Mouse (Mus musculus) CH12.LX (cell line): ENCODE measurements around the gene Lrrc4. TPM values are rescaled to one million over a fixed set of nuclear protein-coding genes. Genes with fewer than 3 reads are reported as not detected.

ENCODE experiments used
- DNase-seq: peaks from one replicate; pipeline ENCODE4 v3.0.0-alpha.2; 2013; ENCODE audit errors: extremely low read depth
- H3K27ac ChIP-seq: 2 replicates; pipeline ENCODE4 v1.5.1; 2012; ENCODE audit warnings: low read depth, mild to moderate bottlenecking, control low read depth, moderate library complexity; ENCODE audit not compliant: insufficient read depth
- H3K27me3 ChIP-seq: replicated peaks from 2 replicates; pipeline ENCODE3; 2012; ENCODE audit warnings: inconsistent platforms
- H3K36me3 ChIP-seq, 2 experiments: replicated peaks in 1 of 2; 2 replicates each; pipeline versions ENCODE3 to v1.6.1; 2012; ENCODE audit warnings: inconsistent platforms in 1 of 2, low read length in 1 of 2, mild to moderate bottlenecking in 1 of 2, mixed read lengths in 1 of 2, moderate library complexity in 1 of 2; ENCODE audit not compliant: control insufficient read depth in 1 of 2, insufficient read depth in 1 of 2
- H3K4me1 ChIP-seq, 2 experiments: 2 replicates each; pipeline ENCODE4 v1.6.1; 2012; ENCODE audit warnings: inconsistent platforms in 1 of 2, moderate library complexity in 1 of 2; ENCODE audit not compliant: insufficient read depth in 2 of 2, control insufficient read depth in 1 of 2
- H3K4me2 ChIP-seq: 2 replicates; pipeline ENCODE4 v1.6.1; 2012; ENCODE audit warnings: low read depth, mild to moderate bottlenecking, control low read depth; ENCODE audit not compliant: poor library complexity, insufficient read depth, severe bottlenecking
- H3K4me3 ChIP-seq, 3 experiments: fragments of 150-350 bp in 1 of 3; sonication (generic) in 1 of 3; replicated peaks in 1 of 3; 2 replicates each; pipeline versions ENCODE3 to v1.5.1; 2011 to 2012; ENCODE audit warnings: low read depth in 2 of 3, low read length in 2 of 3, mild to moderate bottlenecking in 2 of 3, moderate library complexity in 2 of 3, control low read depth in 1 of 3, improper control_type of control experiment in 1 of 3, inconsistent platforms in 1 of 3, mixed read lengths in 1 of 3; ENCODE audit not compliant: poor library complexity in 1 of 3
- H3K79me2 ChIP-seq: replicated peaks from 2 replicates; pipeline ENCODE4 v1.6.1; 2012; ENCODE audit warnings: mild to moderate bottlenecking, moderate library complexity; ENCODE audit not compliant: control insufficient read depth, poor library complexity, insufficient read depth, severe bottlenecking; ENCODE audit errors: extremely low read depth
- H3K9ac ChIP-seq: 2 replicates; pipeline ENCODE4 v1.6.1; 2012; ENCODE audit warnings: low read depth, mild to moderate bottlenecking, control low read depth, moderate library complexity; ENCODE audit not compliant: insufficient read depth
- H3K9me3 ChIP-seq: replicated peaks from 2 replicates; pipeline ENCODE3; 2012; ENCODE audit warnings: low read length, inconsistent platforms, mixed read lengths
- JUND ChIP-seq: conservative IDR thresholded peaks from 2 replicates; pipeline ENCODE4 v1.6.1; 2011; ENCODE audit warnings: low read depth, low read length, improper control_type of control experiment
- MAFK ChIP-seq: IDR thresholded peaks from 2 replicates; pipeline ENCODE4 v1.6.1; 2011; ENCODE audit warnings: low read length, improper control_type of control experiment; ENCODE audit not compliant: insufficient replicate concordance
- MEF2A ChIP-seq: IDR thresholded peaks from 2 replicates; pipeline ENCODE4 v1.6.1; 2014; ENCODE audit warnings: low read depth, mild to moderate bottlenecking, inconsistent platforms, low read length, improper control_type of control experiment, borderline replicate concordance
- POLR2AphosphoS2 ChIP-seq: IDR thresholded peaks from 2 replicates; pipeline ENCODE4 v1.6.1; 2011; ENCODE audit warnings: low read depth, low read length, improper control_type of control experiment
- SIN3A ChIP-seq: IDR thresholded peaks from 2 replicates; pipeline ENCODE4 v1.6.1; 2012; ENCODE audit warnings: low read length, improper control_type of control experiment, inconsistent platforms
- UBTF ChIP-seq: IDR thresholded peaks from 2 replicates; pipeline ENCODE4 v1.6.1; 2012; ENCODE audit warnings: low read depth, mild to moderate bottlenecking, inconsistent platforms, low read length, improper control_type of control experiment, moderate library complexity
- USF1 ChIP-seq: IDR thresholded peaks from 2 replicates; pipeline ENCODE4 v1.6.1; 2014; ENCODE audit warnings: low read depth, mild to moderate bottlenecking, inconsistent platforms, low read length, improper control_type of control experiment
- USF2 ChIP-seq: conservative IDR thresholded peaks from 2 replicates; pipeline ENCODE4 v1.6.1; 2011; ENCODE audit warnings: low read depth, low read length, improper control_type of control experiment
- ZMIZ1 ChIP-seq: IDR thresholded peaks from 2 replicates; pipeline ENCODE4 v1.6.1; 2012; ENCODE audit warnings: low read depth, mild to moderate bottlenecking, inconsistent platforms, low read length, improper control_type of control experiment
- dilution Hi-C: fragments of 300-500 bp; cut with MboI; formaldehyde crosslinking; loops from 2 replicates; pipeline ENCODE4 v1.14.3; 2020; ENCODE audit warnings: low sequenced_read_pairs; ENCODE audit not compliant: extremely low pct_unique_long_range_greater_than_20kb, extremely low pct_ligation_motif_present
- in situ Hi-C: fragments of 300-500 bp; cut with MboI; formaldehyde crosslinking; loops from 3 replicates; pipeline ENCODE4 v1.14.3; 2019; ENCODE audit warnings: low sequenced_read_pairs, low pct_ligation_motif_present, low pct_unique_long_range_greater_than_20kb, mixed read lengths
- polyA plus RNA-seq: library from polyadenylated mRNA; unstranded; fragments of >175 nt; gene quantifications from 2 replicates; pipeline ENCODE4 v1.2.1, GENCODE M21; 2012; ENCODE audit warnings: low read depth; ENCODE audit not compliant: insufficient read length
- total RNA-seq, 2 experiments: library from RNA; depleted of rRNA; stranded (reverse); fragments of 300-350 nt in 1 of 2; fragments of >200 nt in 1 of 2; gene quantifications; 2 replicates each; pipeline ENCODE4 v1.2.3; 2012 to 2014

The Lrrc4 gene
- total and polyA plus RNA-seq, 3 experiments, result 0.09 to 0.55 TPM; not detected in 1

- dilution Hi-C loops, result no loop called here
- Histone ChIP-seq H3K4me2 (no peak overlapping the region), H3K79me2 (peaks cover 3% of the 10 kb centered on the region; the same call in 1 of the 2 replicates), H3K9me3 (no peaks in the 10 kb centered on the region), H3K4me1 (no peaks in the 10 kb centered on the region), H3K27ac (no peak overlapping the region), H3K27me3 (no peaks in the 10 kb centered on the region), H3K36me3 (peaks cover 8 to 59% of the 10 kb centered on the region in 2 experiments), H3K4me3 (no peak overlapping the region), H3K9ac (no peak overlapping the region)
- in situ Hi-C loops, result no loop called here
- no peak for TF ChIP-seq USF2
- TF ChIP-seq UBTF, result no peak
- TF ChIP-seq POLR2AphosphoS2, result no peak
- TF ChIP-seq JUND, result no peak
- TF ChIP-seq MEF2A, result no peak
- no peak for TF ChIP-seq USF1
- DNase-seq, result no peak
These were observed 93.9 kb downstream of the Lrrc4 start for GRCm38 (mm10) chr6:28737601-28738000.

- Histone ChIP-seq H3K4me2 (no peak overlapping the region), H3K27ac (no peak overlapping the region), H3K9me3 (no peaks in the 10 kb centered on the region), H3K79me2 (peaks cover 3% of the 10 kb centered on the region; the same call in 1 of the 2 replicates), H3K4me1 (no peaks in the 10 kb centered on the region), H3K4me3 (no peak overlapping the region), H3K27me3 (no peaks in the 10 kb centered on the region), H3K36me3 (peaks cover 8 to 63% of the 10 kb centered on the region in 2 experiments), H3K9ac (no peak overlapping the region)
- dilution Hi-C loops, result no loop called here
- no peak for TF ChIP-seq ZMIZ1
- no peak for TF ChIP-seq SIN3A
- no peak for DNase-seq
- in situ Hi-C loops, result no loop called here
These were observed 94.9 kb downstream of the Lrrc4 start for GRCm38 (mm10) chr6:28736665-28737064.

DNA sequence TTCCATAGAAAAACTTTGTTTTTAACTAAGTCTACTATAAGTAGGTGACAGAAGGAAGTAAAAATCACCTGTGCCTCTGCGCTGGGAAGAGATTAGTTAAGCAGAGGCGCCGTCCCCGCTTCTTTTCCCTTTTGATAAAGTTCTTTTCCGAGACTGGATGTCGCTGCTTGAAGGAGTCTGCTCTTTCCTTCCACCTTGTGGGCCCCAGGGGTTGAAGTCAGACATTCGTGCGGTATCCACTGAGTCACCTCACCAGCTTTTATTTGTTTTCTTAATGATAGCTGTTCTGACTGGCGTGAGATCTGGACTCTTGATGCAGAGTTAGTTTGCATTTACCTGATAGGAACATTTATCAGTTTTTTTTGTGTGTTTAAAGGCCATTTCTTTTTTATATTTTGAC is 96.4 kb downstream of the Lrrc4 start:
- Histone ChIP-seq H3K36me3 (peaks cover 11 to 63% of the 10 kb centered on the region in 2 experiments), H3K9me3 (no peaks in the 10 kb centered on the region), H3K79me2 (no peaks in the 10 kb centered on the region; the same call in 1 of the 2 replicates), H3K27ac (no peak overlapping the region), H3K4me3 (no peak overlapping the region), H3K27me3 (no peaks in the 10 kb centered on the region), H3K4me1 (no peaks in the 10 kb centered on the region; a peak in 1 of 4 replicates), H3K9ac (no peak overlapping the region), H3K4me2 (no peak overlapping the region)
- TF ChIP-seq MAFK, result no peak
- no peak for TF ChIP-seq MEF2A
- no peak for DNase-seq
- in situ Hi-C loops (no loop called here), dilution Hi-C loops (no loop called here)
